Mouse (Mus musculus) ovary, postnatal 14 days (tissue): Measurements from ENCODE around the gene Lars2.
"Not testable (repeated sequence)": the region's sequence is repeated elsewhere in the genome, so short reads cannot be mapped to it uniquely, and the experiment has no call there.

ENCODE experiments used
- DNase-seq: peaks from one replicate; pipeline ENCODE4 v3.0.0; 2022; ENCODE audit warnings: low spot score

The Lars2 gene

GRCm38 (mm10) chr9:123366708-123367385 lies at the start of gene Lars2:
Lars2 (plus strand) TSS chr9:123366927.
- peak; percentile 87 for DNase-seq

GRCm38 (mm10) chr9:123326106-123326505 lies 40.6 kb upstream of the Lars2 start:
- no peak for DNase-seq

- no peak for DNase-seq
Observed at GRCm38 (mm10) chr9:123328336-123328735, 38.4 kb upstream of the Lars2 start.

GRCm38 (mm10) chr9:123329831-123330230 lies 36.9 kb upstream of the Lars2 start:
- DNase-seq = no peak

GRCm38 (mm10) chr9:123330271-123330670 lies 36.5 kb upstream of the Lars2 start:
- DNase-seq = not testable (repeated sequence)

GRCm38 (mm10) chr9:123333479-123333878 lies 33.2 kb upstream of the Lars2 start:
- no peak for DNase-seq

- DNase-seq = no peak
Observed at GRCm38 (mm10) chr9:123335044-123335670, 31.6 kb upstream of the Lars2 start.

GRCm38 (mm10) chr9:123339651-123340144 lies 27.0 kb upstream of the Lars2 start:
- no peak for DNase-seq

- DNase-seq = no peak
Observed at GRCm38 (mm10) chr9:123341256-123341655, 25.5 kb upstream of the Lars2 start.

- DNase-seq = no peak
Observed at GRCm38 (mm10) chr9:123343069-123343468, 23.7 kb upstream of the Lars2 start.

- not testable (repeated sequence) for DNase-seq
Observed at GRCm38 (mm10) chr9:123349286-123349685, 17.4 kb upstream of the Lars2 start.

GRCm38 (mm10) chr9:123359981-123360380 lies 6.7 kb upstream of the Lars2 start:
- no peak for DNase-seq

- DNase-seq = no peak
Observed at GRCm38 (mm10) chr9:123365353-123365752, 1.4 kb upstream of the Lars2 start.

GRCm38 (mm10) chr9:123365942-123366707 lies 602 bp upstream of the Lars2 start:
- DNase-seq = no peak

GRCm38 (mm10) chr9:123367636-123368035 lies 909 bp downstream of the Lars2 start:
- no peak for DNase-seq

- DNase-seq = no peak
Observed at GRCm38 (mm10) chr9:123382399-123382798, 15.7 kb downstream of the Lars2 start.

GRCm38 (mm10) chr9:123384696-123385095 lies 18.0 kb downstream of the Lars2 start:
- no peak for DNase-seq

- DNase-seq = no peak
Observed at GRCm38 (mm10) chr9:123385352-123386198, 18.8 kb downstream of the Lars2 start.

- no peak for DNase-seq
Observed at GRCm38 (mm10) chr9:123386347-123386746, 19.6 kb downstream of the Lars2 start.

- not testable (repeated sequence) for DNase-seq
Observed at GRCm38 (mm10) chr9:123388087-123389007, 21.6 kb downstream of the Lars2 start.
